Mouse (Mus musculus): ENCODE data around the gene Gulp1. TPM values are rescaled to one million over a fixed set of nuclear protein-coding genes. Genes with fewer than 3 reads are reported as not detected.

The Gulp1 gene
- total RNA-seq, 2 experiments from 2014 or later, result 4.3 to 8.9 TPM

DNA sequence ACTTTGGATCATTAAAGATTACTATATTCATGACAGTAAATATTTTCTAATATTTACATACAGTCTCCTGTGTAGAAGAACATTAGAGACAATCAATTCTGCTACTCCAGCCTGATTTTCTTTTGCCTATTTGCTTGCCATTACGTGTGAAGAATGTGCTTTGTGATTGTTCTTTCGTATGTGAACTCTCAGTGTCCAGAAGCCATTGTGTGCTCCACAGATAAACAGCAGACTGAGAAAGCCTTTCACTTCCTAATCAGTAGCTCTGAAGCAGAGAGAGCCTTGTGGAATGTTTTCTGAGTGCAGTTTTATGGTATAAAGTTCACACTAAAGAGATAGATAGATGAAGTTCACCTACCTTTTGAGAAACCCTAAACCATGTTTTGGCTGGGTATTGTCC is 131.2 kb downstream of the Gulp1 start:
- intact Hi-C loops (cut with DNase I), result no loop called here
- no peak for DNase-seq (ENCODE audit: low spot score)

GRCm38 (mm10) chr1:44683723-44684122 is 132.4 kb downstream of the Gulp1 start:
- intact Hi-C loops (cut with DNase I), result no loop called here
- no peak for DNase-seq (ENCODE audit: low spot score)

- intact Hi-C loops (cut with DNase I), result no loop called here
- no peak for DNase-seq (ENCODE audit: low spot score)
Measured at GRCm38 (mm10) chr1:44720785-44721410, 169.6 kb downstream of the Gulp1 start.

DNA sequence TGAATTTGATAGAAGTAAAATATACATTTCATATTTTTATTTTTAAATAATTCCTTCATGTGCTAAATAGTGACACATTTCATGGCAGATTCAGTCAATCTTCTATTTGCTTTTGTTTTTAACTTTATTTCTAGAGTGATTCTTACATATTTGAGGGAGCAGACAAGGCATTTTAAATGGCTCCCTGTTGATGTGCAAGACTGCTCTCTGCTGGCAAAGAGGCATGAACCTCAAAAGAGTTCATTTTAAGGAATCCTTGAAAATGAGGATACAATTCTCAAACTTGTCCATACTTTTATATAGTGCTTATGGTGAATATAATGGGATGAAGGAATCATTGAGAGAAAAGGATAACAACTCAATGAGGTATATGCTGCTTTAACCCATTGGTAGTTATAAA is 189.9 kb downstream of the Gulp1 start:
- intact Hi-C loops (cut with DNase I), result loop anchor here (5.0 kb wide), 2 partner anchors 514 to 1026 kb away; no protein-coding TSS in a partner anchor
- DNase-seq (ENCODE audit: low spot score), result no peak

DNA sequence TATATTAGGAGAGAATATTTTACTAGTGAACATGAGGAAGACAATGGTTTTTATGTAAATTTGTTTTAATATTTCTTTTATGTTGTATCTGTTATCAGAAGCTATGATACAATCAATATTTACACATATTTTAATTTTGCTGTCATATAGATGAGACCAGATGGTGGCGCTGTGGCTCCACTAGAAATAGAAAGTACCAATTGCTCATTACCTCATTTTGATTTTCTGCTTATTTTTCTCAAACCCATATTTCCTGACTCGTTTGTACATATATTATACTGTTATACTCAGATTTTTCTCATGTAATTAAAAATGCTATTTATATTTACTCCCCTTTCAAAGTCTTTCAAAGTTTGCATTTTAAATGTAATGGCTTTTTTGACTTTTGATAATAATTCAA is 194.4 kb downstream of the Gulp1 start:
- intact Hi-C loops (cut with DNase I), result loop anchor here (2.0 to 5.0 kb wide), 2 partner anchors 567 to 882 kb away; no protein-coding TSS in a partner anchor
- DNase-seq (ENCODE audit: low spot score), result no peak

GRCm38 (mm10) chr1:44750731-44751730 is 199.7 kb downstream of the Gulp1 start:
- DNase-seq (ENCODE audit: low spot score), result no peak
- intact Hi-C loops (cut with DNase I), result no loop called here

GRCm38 (mm10) chr1:44778251-44778650 is 226.9 kb downstream of the Gulp1 start:
- intact Hi-C loops (cut with DNase I), result no loop called here
- DNase-seq (ENCODE audit: low spot score), result no peak

DNA sequence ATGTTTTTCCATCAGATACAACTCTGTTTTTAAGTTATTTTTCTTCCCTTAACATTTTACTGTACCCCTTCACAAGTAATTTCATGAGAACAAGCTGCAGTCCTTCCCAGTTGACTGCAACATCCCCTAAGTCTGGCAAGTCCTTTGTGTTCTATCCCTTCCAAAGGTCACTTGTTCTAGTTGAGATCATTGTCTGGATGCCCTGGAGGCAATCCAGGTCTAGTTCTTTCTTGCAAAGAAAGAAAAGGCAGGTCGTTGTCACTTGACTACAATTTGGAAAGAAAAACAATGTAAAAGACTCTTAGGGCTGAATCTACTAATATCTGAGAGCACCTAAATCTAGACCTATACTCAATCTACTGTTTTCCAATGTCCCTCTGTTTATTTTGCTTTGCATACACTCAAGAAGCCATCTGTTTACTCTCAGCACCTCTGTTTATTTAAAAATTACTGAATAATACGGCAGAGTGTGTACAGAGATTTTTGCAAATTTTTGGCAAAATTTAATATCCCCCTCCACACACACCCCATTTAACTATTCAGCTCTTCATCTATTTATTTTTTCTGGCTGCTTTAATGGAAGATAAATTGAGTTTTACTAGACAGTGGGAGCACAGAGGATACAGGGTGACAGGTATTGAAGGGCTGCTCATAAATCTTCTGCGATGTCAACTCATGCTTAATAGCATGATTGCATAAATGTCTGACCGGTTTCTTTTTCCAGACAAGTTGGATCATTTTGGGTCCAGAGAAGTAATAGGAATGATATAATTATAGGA is 252.5 kb downstream of the Gulp1 start:
- no peak for DNase-seq (ENCODE audit: low spot score)
- intact Hi-C loops (cut with DNase I), result no loop called here

- intact Hi-C loops (cut with DNase I), result no loop called here
- no peak for DNase-seq (ENCODE audit: low spot score)
Measured at GRCm38 (mm10) chr1:44806368-44806767, 255.1 kb downstream of the Gulp1 start.

GRCm38 (mm10) chr1:44810336-44810735 is 259.0 kb downstream of the Gulp1 start:
- no peak for DNase-seq (ENCODE audit: low spot score)
- intact Hi-C loops (cut with DNase I), result no loop called here

- intact Hi-C loops (cut with DNase I), result no loop called here
Measured at GRCm38 (mm10) chr1:44833934-44834333, 282.6 kb downstream of the Gulp1 start.

More at GRCm38 (mm10) chr1:44833934-44834333, 282.6 kb downstream of the Gulp1 start:
- DNase-seq (ENCODE audit: low spot score), result no peak

All from heart, postnatal 25 days (tissue).